Mouse (Mus musculus): ENCODE measurements around the gene Prr7. TPM values are rescaled to one million over a fixed set of nuclear protein-coding genes. Genes with fewer than 3 reads are reported as not detected.
A peak's percentile ranks its signal among the peaks of the same experiment; 100 is the strongest.

Gene Prr7
- total and polyA plus RNA-seq, 3 experiments = 2.7 to 8.7 TPM; not detected in 1

- no peaks in the 10 kb centered on the region for H3K27me3 ChIP-seq (ENCODE audit: control insufficient read depth in 1 of 2, insufficient read depth in 2 of 2, low read length in 2 of 2)
- no peaks in the 10 kb centered on the region for H3K9me3 ChIP-seq (replicated peaks; ENCODE audit: insufficient read depth, low read length)
- H3K4me3 ChIP-seq (ENCODE audit: control insufficient read depth in 1 of 2, insufficient read depth in 1 of 2, low read depth in 2 of 2, low read length in 2 of 2) = no peak overlapping the region
- no peak overlapping the region for H3K27ac ChIP-seq (ENCODE audit: control insufficient read depth, low read depth, low read length)
- H3K4me1 ChIP-seq (ENCODE audit: control insufficient read depth in 1 of 2, insufficient read depth in 2 of 2, low read length in 2 of 2) = peaks cover 27 to 32% of the 10 kb centered on the region in 2 experiments
- H3K9ac ChIP-seq (ENCODE audit: control insufficient read depth, low read depth, low read length, poor library complexity, severe bottlenecking) = no peak overlapping the region
- H3K36me3 ChIP-seq (ENCODE audit: control insufficient read depth in 1 of 2, insufficient read depth in 2 of 2, low read length in 2 of 2) = peaks cover 0 to 27% of the 10 kb centered on the region in 2 experiments; a peak in 2 of 4 replicates
- TF ChIP-seq TBP (IDR thresholded peaks at IDR 0.05; ENCODE audit: low read depth, low read length) (no peak), ZNF384 (IDR thresholded peaks at IDR 0.05; ENCODE audit: low read depth, low read length) (no peak), HCFC1 (IDR thresholded peaks at IDR 0.05; ENCODE audit: low read depth, low read length) (no peak), ZKSCAN1 (IDR thresholded peaks at IDR 0.05; ENCODE audit: low read depth, low read length) (no peak), POLR2A (IDR thresholded peaks at IDR 0.05; ENCODE audit: control insufficient read depth in 1 of 2, insufficient read depth in 1 of 2, low read depth in 1 of 2, low read length in 2 of 2, poor library complexity in 1 of 2) (no peak), UBTF (IDR thresholded peaks at IDR 0.05; ENCODE audit: borderline replicate concordance, insufficient read depth, low read depth, low read length) (no peak), POLR2AphosphoS2 (IDR thresholded peaks at IDR 0.05; ENCODE audit: low read length) (no peak), ZC3H11A (IDR thresholded peaks at IDR 0.05; ENCODE audit: low read depth, low read length) (no peak)
- peaks cover 6% of the 10 kb centered on the region for H3K79me2 ChIP-seq (ENCODE audit: control insufficient read depth, insufficient read depth, low read length, poor library complexity)
- DNase-seq (ENCODE audit: low read depth, low spot score) = no peak
Observed at GRCm38 (mm10) chr13:55508531-55508930, 44.5 kb downstream of the Prr7 start.

- peaks cover 0 to 27% of the 10 kb centered on the region in 2 experiments; a peak in 2 of 4 replicates for H3K36me3 ChIP-seq (ENCODE audit: control insufficient read depth in 1 of 2, insufficient read depth in 2 of 2, low read length in 2 of 2)
- H3K4me1 ChIP-seq (ENCODE audit: control insufficient read depth in 1 of 2, insufficient read depth in 2 of 2, low read length in 2 of 2) = peaks cover 27 to 32% of the 10 kb centered on the region in 2 experiments
- no peaks in the 10 kb centered on the region for H3K27me3 ChIP-seq (ENCODE audit: control insufficient read depth in 1 of 2, insufficient read depth in 2 of 2, low read length in 2 of 2)
- H3K27ac ChIP-seq (ENCODE audit: control insufficient read depth, low read depth, low read length) = peak overlapping the region; percentile 78
- no peak for TF ChIP-seq KAT2A (conservative IDR thresholded peaks at IDR 0.05; ENCODE audit: low read depth, low read length)
- TF ChIP-seq MAZ (IDR thresholded peaks at IDR 0.05; ENCODE audit: low read depth, low read length) = no peak
- TF ChIP-seq EP300 (IDR thresholded peaks at IDR 0.05; ENCODE audit: low read depth in 1 of 2, low read length in 2 of 2) = peak in 1 of 2 experiments; percentile 23; a peak in 1 of 4 replicates
- peak; percentile 29; the same call in 1 of the 2 replicates for TF ChIP-seq ETS1 (IDR thresholded peaks at IDR 0.05; ENCODE audit: low read depth, low read length)
- TF ChIP-seq ZNF384 (IDR thresholded peaks at IDR 0.05; ENCODE audit: low read depth, low read length) = no peak
- TF ChIP-seq MYC (IDR thresholded peaks at IDR 0.05; ENCODE audit: low read depth, low read length) = peak; percentile 46; the same call in 1 of the 2 replicates
- no peak for TF ChIP-seq UBTF (IDR thresholded peaks at IDR 0.05; ENCODE audit: borderline replicate concordance, insufficient read depth, low read depth, low read length)
- peaks cover 6% of the 10 kb centered on the region for H3K79me2 ChIP-seq (ENCODE audit: control insufficient read depth, insufficient read depth, low read length, poor library complexity)
- peak overlapping the region in 1 of 2 experiments; percentile 7; a peak in 1 of 4 replicates for H3K4me3 ChIP-seq (ENCODE audit: control insufficient read depth in 1 of 2, insufficient read depth in 1 of 2, low read depth in 2 of 2, low read length in 2 of 2)
- peak overlapping the region; percentile 77; the same call in 1 of the 2 replicates for H3K9ac ChIP-seq (ENCODE audit: control insufficient read depth, low read depth, low read length, poor library complexity, severe bottlenecking)
- no peaks in the 10 kb centered on the region for H3K9me3 ChIP-seq (replicated peaks; ENCODE audit: insufficient read depth, low read length)
- peak; percentile 82 for DNase-seq (ENCODE audit: low read depth, low spot score)
Observed at GRCm38 (mm10) chr13:55510332-55510667, 46.2 kb downstream of the Prr7 start.
